Mouse (Mus musculus): ENCODE data around the gene Tradd.

DNA sequence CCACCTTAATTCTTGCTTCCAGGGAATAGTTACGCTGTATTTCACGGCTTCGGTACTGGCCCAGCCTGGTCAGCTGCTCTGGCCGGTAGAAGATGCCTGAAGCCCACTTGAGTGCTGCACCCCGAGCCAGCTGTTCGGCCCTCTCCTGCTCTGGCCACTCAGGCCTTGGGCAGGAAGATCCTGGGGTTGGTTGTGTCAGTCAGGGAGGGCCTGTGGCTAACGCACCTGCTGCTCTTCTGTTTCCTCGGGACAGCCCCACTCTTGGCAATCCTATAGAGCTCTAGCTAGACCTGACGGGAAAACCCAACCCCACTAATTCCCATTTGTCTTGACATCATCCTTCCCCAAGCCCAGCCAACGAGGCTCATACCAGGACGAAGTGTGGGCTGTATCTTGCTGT, 30.8 kb upstream of the Tradd start:
- TF ChIP-seq POLR2A (IDR thresholded peaks at IDR 0.05; ENCODE audit: insufficient read depth, low read depth, low read length) (no peak), CTCF (IDR thresholded peaks at IDR 0.05) (no peak), EP300 (IDR thresholded peaks at IDR 0.05; ENCODE audit: insufficient read depth, low read depth, low read length) (no peak)

All from heart, adult 2 months (tissue).